Mouse (Mus musculus) MEL (cell line): ENCODE results near the gene Mei1. TPM values are rescaled to one million over a fixed set of nuclear protein-coding genes. Genes with fewer than 3 reads are reported as not detected.
A peak's percentile ranks its signal among the peaks of the same experiment; 100 is the strongest.

ENCODE experiments used
- DNase-seq: peaks from one replicate; pipeline ENCODE4 v3.0.0; 2011; ENCODE audit warnings: low read depth, low spot score
- H3K27ac ChIP-seq: 2 replicates; pipeline ENCODE4 v1.5.1; 2012; ENCODE audit warnings: low read depth, mild to moderate bottlenecking, control low read depth, low read length, moderate library complexity; ENCODE audit not compliant: control insufficient read depth
- H3K27me3 ChIP-seq, 2 experiments: fragments of 150-350 bp in 1 of 2; sonication (generic) in 1 of 2; 2 replicates each; pipeline ENCODE4 v1.6.1; 2012; ENCODE audit warnings: low read length in 2 of 2, mild to moderate bottlenecking in 2 of 2, improper control_type of control experiment in 1 of 2, moderate library complexity in 1 of 2; ENCODE audit not compliant: insufficient read depth in 2 of 2, control insufficient read depth in 1 of 2
- H3K36me3 ChIP-seq, 2 experiments: 2 replicates each; pipeline ENCODE4 v1.6.1; 2012 to 2014; ENCODE audit warnings: low read length in 2 of 2, improper control_type of control experiment in 1 of 2, inconsistent platforms in 1 of 2, mild to moderate bottlenecking in 1 of 2; ENCODE audit not compliant: insufficient read depth in 2 of 2, control insufficient read depth in 1 of 2
- H3K4me1 ChIP-seq, 2 experiments: fragments of 150-350 bp in 1 of 2; sonication (generic) in 1 of 2; 2 replicates each; pipeline ENCODE4 v1.6.1; 2012; ENCODE audit warnings: low read length in 2 of 2, improper control_type of control experiment in 1 of 2, mild to moderate bottlenecking in 1 of 2; ENCODE audit not compliant: insufficient read depth in 2 of 2, control insufficient read depth in 1 of 2
- H3K4me3 ChIP-seq, 2 experiments: fragments of 150-350 bp in 1 of 2; sonication (generic) in 1 of 2; 2 replicates each; pipeline ENCODE4 v1.5.1; 2012; ENCODE audit warnings: low read depth in 2 of 2, low read length in 2 of 2, mild to moderate bottlenecking in 2 of 2, moderate library complexity in 2 of 2, control low read depth in 1 of 2, improper control_type of control experiment in 1 of 2; ENCODE audit not compliant: control insufficient read depth in 1 of 2, insufficient read depth in 1 of 2
- H3K79me2 ChIP-seq: 2 replicates; pipeline ENCODE4 v1.6.1; 2012; ENCODE audit warnings: mild to moderate bottlenecking, low read length, moderate library complexity; ENCODE audit not compliant: control insufficient read depth, poor library complexity, insufficient read depth
- H3K9ac ChIP-seq: 2 replicates; pipeline ENCODE4 v1.6.1; 2012; ENCODE audit warnings: low read depth, mild to moderate bottlenecking, control low read depth, low read length, moderate library complexity; ENCODE audit not compliant: control insufficient read depth, poor library complexity, severe bottlenecking
- H3K9me3 ChIP-seq: fragments of 150-350 bp; sonication (generic); replicated peaks from 2 replicates; pipeline ENCODE4 v1.6.1; 2012; ENCODE audit warnings: mild to moderate bottlenecking, low read length, improper control_type of control experiment, moderate library complexity; ENCODE audit not compliant: insufficient read depth
- CHD1 ChIP-seq: IDR thresholded peaks from 2 replicates; pipeline ENCODE4 v1.6.1; 2012; ENCODE audit warnings: low read depth, mild to moderate bottlenecking, inconsistent platforms, low read length, improper control_type of control experiment
- ELF1 ChIP-seq: IDR thresholded peaks from 2 replicates; pipeline ENCODE4 v1.6.1; 2014; ENCODE audit warnings: low read depth, mild to moderate bottlenecking, inconsistent platforms, low read length, improper control_type of control experiment, moderate library complexity
- MAFK ChIP-seq: IDR thresholded peaks from 2 replicates; pipeline ENCODE4 v1.6.1; 2011; ENCODE audit warnings: low read depth, mild to moderate bottlenecking, low read length, improper control_type of control experiment, borderline replicate concordance
- MEF2A ChIP-seq: IDR thresholded peaks from 2 replicates; pipeline ENCODE4 v1.6.1; 2014; ENCODE audit warnings: low read depth, mild to moderate bottlenecking, inconsistent platforms, low read length, improper control_type of control experiment; ENCODE audit not compliant: poor library complexity, insufficient replicate concordance, severe bottlenecking; ENCODE audit errors: extremely low read depth
- SMC3 ChIP-seq: IDR thresholded peaks from 2 replicates; pipeline ENCODE4 v1.6.1; 2011; ENCODE audit warnings: low read depth, low read length, improper control_type of control experiment
- USF1 ChIP-seq: IDR thresholded peaks from 2 replicates; pipeline ENCODE4 v1.6.1; 2014; ENCODE audit warnings: low read depth, mild to moderate bottlenecking, inconsistent platforms, low read length, improper control_type of control experiment, moderate library complexity
- USF2 ChIP-seq, 2 experiments: IDR thresholded peaks; 2 replicates each; pipeline ENCODE4 v1.6.1; 2011 to 2012; ENCODE audit warnings: improper control_type of control experiment in 2 of 2, low read length in 2 of 2, borderline replicate concordance in 1 of 2, inconsistent platforms in 1 of 2, low read depth in 1 of 2, mild to moderate bottlenecking in 1 of 2; ENCODE audit not compliant: insufficient read depth in 1 of 2
- polyA plus RNA-seq, 2 experiments: library from polyadenylated mRNA; stranded (reverse) in 1 of 2; unstranded in 1 of 2; fragments of >175 nt in 1 of 2; fragments of >200 nt in 1 of 2; gene quantifications; 2 replicates each; pipeline versions ENCODE4 v1.2.1 to v1.2.4; 2012; ENCODE audit warnings: low replicate concordance in 2 of 2, low read depth in 1 of 2; ENCODE audit not compliant: insufficient read length in 2 of 2, insufficient read depth in 1 of 2, missing spikeins in 1 of 2
- total RNA-seq: library from RNA; depleted of rRNA; stranded (reverse); fragments of 300-350 nt; gene quantifications from 2 replicates; pipeline ENCODE4 v1.2.3, GENCODE M21; 2012

Gene Mei1
- total and polyA plus RNA-seq, 3 experiments, result not detected

GRCm38 (mm10) chr15:82165332-82166239 is 95.8 kb downstream of the Mei1 start (continued):
- TF ChIP-seq MEF2A, result no peak
- no peak for TF ChIP-seq CHD1
- no peak for TF ChIP-seq ELF1
- TF ChIP-seq SMC3, result peak; percentile 75
- no peak for TF ChIP-seq USF1

DNA sequence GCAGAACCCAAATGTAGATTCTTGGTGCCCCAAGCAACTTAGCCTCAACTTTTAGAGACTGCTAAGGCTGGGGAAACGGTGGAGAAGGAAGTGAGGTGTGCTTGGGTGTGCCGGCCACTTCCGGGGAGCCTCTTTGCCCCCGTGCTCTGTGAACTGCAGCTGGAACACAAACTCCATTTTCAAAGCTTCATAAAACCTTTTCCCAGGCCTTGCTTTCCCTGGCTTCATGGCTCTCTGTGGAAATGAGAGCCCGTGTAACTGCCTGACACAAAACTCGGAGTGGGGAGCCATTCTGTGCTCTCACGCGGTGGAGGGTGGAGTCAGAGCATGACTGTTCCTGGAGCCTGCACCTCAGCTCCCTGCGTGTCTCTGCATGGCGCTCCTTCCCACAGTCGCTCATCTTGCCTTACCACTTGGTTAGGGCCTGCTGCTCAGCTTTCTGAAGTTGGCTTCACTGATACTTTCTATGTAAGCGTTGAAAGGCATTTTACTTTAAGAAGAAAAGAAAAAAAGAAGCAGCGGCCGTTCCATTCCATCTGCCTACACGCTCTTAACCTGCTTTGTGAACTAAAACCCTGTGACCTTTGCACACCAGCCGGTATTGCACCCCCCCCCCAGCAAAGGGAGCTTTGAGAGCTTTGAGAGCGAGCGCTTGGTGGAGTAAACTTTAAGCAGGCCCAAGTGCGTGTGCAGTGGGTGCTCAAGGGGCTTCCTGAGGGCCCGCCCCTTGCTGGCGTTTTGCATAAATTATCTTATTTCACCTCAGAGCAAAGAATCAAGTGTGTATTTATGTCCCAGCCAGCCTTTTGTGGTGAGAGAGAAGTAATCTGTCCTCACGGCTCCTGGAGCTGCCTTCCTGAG is 96.7 kb downstream of the Mei1 start:
- H3K9ac ChIP-seq, result no peak overlapping the region
- TF ChIP-seq MAFK, result no peak
- no peak overlapping the region for H3K27ac ChIP-seq
- no peak for DNase-seq
- peaks cover 9 to 18% of the 10 kb centered on the region in 2 experiments for H3K4me1 ChIP-seq
- no peaks in the 10 kb centered on the region for H3K27me3 ChIP-seq
- no peak overlapping the region for H3K4me3 ChIP-seq
- H3K9me3 ChIP-seq, result no peaks in the 10 kb centered on the region
- H3K79me2 ChIP-seq, result peaks cover 15% of the 10 kb centered on the region
- peaks cover 2 to 14% of the 10 kb centered on the region in 2 experiments for H3K36me3 ChIP-seq

GRCm38 (mm10) chr15:82167201-82168168 is 97.7 kb downstream of the Mei1 start:
- peaks cover 11% of the 10 kb centered on the region for H3K79me2 ChIP-seq
- H3K9ac ChIP-seq, result no peak overlapping the region
- H3K36me3 ChIP-seq, result peaks cover 3 to 14% of the 10 kb centered on the region in 2 experiments
- H3K4me3 ChIP-seq, result no peak overlapping the region
- no peaks in the 10 kb centered on the region for H3K9me3 ChIP-seq
- DNase-seq, result no peak
- no peaks in the 10 kb centered on the region for H3K27me3 ChIP-seq
- H3K4me1 ChIP-seq, result peaks cover 9 to 18% of the 10 kb centered on the region in 2 experiments
- TF ChIP-seq USF2 (IDR thresholded peaks at IDR 0.05; ENCODE audit: borderline replicate concordance in 1 of 2, insufficient read depth in 1 of 2, low read depth in 1 of 2, low read length in 2 of 2), result no peak
- no peak overlapping the region for H3K27ac ChIP-seq
